Mouse (Mus musculus): Measurements from ENCODE around the gene Gan. TPM values are rescaled to one million over a fixed set of nuclear protein-coding genes. Genes with fewer than 3 reads are reported as not detected.

The Gan gene
- polyA plus RNA-seq, 1 experiment from 2014 or later = 1.3 TPM

DNA sequence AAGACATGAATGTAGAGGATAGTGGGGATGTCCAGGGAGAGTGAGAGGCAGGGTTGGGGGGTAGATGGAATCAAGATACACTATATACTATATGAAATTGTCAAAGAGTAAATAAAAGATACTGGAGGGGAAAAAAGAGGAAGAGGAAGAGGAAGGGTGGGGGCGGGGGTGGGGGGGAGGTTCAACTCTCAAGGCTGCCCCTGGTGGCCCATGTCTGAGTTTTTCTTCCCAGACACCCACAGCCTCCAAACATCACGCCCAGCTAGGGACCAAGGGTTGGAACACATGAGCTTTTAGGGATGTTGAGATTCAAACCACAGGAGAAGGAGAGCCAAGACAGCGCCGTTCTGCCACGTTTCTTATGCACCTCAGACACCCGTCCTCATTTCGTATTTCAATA is 75.3 kb downstream of the Gan start:
- no peaks in the 10 kb centered on the region for H3K27me3 ChIP-seq
- H3K4me2 ChIP-seq = no peak overlapping the region
- H3K4me3 ChIP-seq (replicated peaks) = no peak overlapping the region
- no peak overlapping the region for H3K9ac ChIP-seq
- no peaks in the 10 kb centered on the region for H3K9me3 ChIP-seq (replicated peaks)
- H3K36me3 ChIP-seq = no peaks in the 10 kb centered on the region
- WGBS (ENCODE audit: insufficient replicate concordance) = 65% methylated on average over 7 of the region's 7 CpGs
- no peak overlapping the region for H3K27ac ChIP-seq
- DNase-seq (no peak), ATAC-seq (ENCODE audit: low read depth) (no peak)
- H3K4me1 ChIP-seq (replicated peaks) = no peaks in the 10 kb centered on the region

DNA sequence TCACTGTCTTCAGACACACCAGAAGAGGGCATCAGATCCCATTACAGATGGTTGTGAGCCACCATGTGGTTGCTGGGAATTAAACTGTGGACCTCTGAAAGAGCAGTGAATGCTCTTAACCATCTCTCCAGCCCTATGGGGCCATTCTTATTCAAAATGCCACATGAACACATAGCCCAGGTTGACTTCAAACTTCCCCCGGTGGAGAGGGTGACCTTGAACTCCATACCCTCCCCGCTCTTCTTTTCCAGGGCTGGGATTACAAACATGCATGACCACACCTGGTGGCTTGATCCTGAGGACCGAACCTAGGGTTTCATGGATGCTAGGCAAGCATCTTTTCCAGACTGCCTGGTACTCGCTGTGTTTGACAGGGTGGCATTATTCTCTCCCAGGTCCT is 78.6 kb downstream of the Gan start:
- Histone ChIP-seq H3K9me3 (replicated peaks) (no peaks in the 10 kb centered on the region), H3K36me3 (no peaks in the 10 kb centered on the region), H3K27me3 (no peaks in the 10 kb centered on the region), H3K27ac (no peak overlapping the region), H3K4me2 (no peak overlapping the region), H3K4me3 (replicated peaks) (no peak overlapping the region), H3K4me1 (replicated peaks) (no peaks in the 10 kb centered on the region), H3K9ac (no peak overlapping the region)
- WGBS (ENCODE audit: insufficient replicate concordance) = 73% methylated on average over 4 of the region's 4 CpGs
- DNase-seq (no peak), ATAC-seq (ENCODE audit: low read depth) (no peak)

DNA sequence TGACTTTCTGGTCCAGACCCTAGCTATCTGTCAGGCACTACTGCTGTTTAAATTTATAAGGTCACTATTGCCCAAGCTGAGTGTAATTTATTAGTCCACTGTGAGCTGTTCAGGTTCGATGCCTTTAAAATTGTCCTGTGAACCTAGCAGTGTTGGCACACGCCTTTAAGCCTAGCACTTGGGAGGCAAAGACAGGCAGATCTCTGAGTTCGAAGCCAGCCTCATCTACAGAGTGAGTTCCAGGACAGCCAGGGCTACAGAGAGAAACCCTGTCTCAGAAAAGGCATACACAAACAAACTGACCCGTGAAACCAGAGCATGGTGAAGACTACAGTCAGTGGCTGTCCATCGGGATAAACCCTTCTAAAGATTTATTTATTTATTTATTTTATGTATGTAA is 82.4 kb downstream of the Gan start:
- no peak overlapping the region for H3K9ac ChIP-seq
- H3K36me3 ChIP-seq = no peaks in the 10 kb centered on the region
- ATAC-seq (ENCODE audit: low read depth) (no peak), DNase-seq (no peak)
- no peaks in the 10 kb centered on the region for H3K27me3 ChIP-seq
- H3K27ac ChIP-seq = no peak overlapping the region
- no peaks in the 10 kb centered on the region for H3K9me3 ChIP-seq (replicated peaks)
- H3K4me3 ChIP-seq (replicated peaks) = no peak overlapping the region
- 64% methylated on average over 5 of the region's 5 CpGs for WGBS (ENCODE audit: insufficient replicate concordance)
- no peak overlapping the region for H3K4me2 ChIP-seq
- no peaks in the 10 kb centered on the region for H3K4me1 ChIP-seq (replicated peaks)

DNA sequence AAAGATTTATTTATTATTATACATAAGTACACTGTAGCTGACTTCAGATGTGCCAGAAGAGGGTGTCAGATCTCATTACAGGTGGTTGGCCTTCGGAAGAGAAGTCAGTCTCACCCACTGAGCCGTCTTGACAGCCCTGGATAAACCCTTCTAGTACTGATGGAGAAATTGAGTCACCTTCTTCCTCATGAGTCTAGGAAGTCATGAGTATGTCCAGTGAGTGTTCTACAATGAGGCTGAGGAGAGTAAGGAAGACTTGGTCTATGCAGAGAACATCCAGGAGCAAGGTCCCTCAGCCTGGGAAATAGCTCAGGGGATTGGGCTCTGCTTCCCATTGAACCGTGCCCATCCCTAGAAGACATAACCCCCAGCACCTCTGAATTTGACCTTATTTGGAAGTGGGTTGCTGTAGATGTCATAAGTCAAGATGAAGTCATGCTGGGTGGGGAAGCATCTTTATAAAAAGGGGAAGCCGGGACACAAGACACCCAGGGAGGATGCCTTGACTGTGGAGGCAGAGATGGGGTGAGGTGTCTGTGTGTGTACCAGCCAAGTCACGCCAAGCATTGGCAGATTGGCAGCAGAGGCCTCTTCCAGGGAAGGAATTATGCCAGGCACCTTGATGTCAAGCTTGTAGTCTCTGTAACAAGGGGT is 83.0 kb downstream of the Gan start:
- no peak overlapping the region for H3K9ac ChIP-seq
- H3K4me2 ChIP-seq = no peak overlapping the region
- WGBS (ENCODE audit: insufficient replicate concordance) = 50% methylated on average over 5 of the region's 5 CpGs
- no peaks in the 10 kb centered on the region for H3K9me3 ChIP-seq (replicated peaks)
- no peak overlapping the region for H3K4me3 ChIP-seq (replicated peaks)
- no peak for DNase-seq
- ATAC-seq (ENCODE audit: low read depth) = no peak
- H3K27me3 ChIP-seq = no peaks in the 10 kb centered on the region
- H3K36me3 ChIP-seq = no peaks in the 10 kb centered on the region
- H3K4me1 ChIP-seq (replicated peaks) = no peaks in the 10 kb centered on the region
- no peak overlapping the region for H3K27ac ChIP-seq

DNA sequence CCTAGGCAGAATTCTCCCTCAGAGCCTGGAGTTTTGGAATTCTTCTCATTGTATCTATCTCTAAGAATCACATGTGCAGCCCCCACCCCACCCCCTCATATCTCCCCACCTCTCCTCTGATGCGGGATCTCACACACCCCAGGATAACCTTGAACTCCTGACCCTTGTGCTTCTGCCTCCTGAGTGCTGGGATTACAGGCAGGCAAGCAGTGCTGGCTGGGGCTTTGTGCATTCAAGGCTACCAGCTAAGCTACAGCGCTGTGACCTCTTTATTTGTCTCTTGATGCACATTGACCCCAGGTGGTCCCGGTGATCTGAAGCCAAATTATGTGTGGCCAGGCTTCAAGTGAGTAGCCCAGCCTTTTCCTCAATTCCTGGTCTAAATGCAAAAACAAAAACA is 83.9 kb downstream of the Gan start:
- Histone ChIP-seq H3K36me3 (no peaks in the 10 kb centered on the region), H3K4me3 (replicated peaks) (no peak overlapping the region), H3K27ac (no peak overlapping the region), H3K9ac (no peak overlapping the region), H3K4me2 (no peak overlapping the region), H3K4me1 (replicated peaks) (no peaks in the 10 kb centered on the region), H3K27me3 (no peaks in the 10 kb centered on the region), H3K9me3 (replicated peaks) (no peaks in the 10 kb centered on the region)
- DNase-seq (no peak), ATAC-seq (ENCODE audit: low read depth) (no peak)
- 46% methylated on average over 3 of the region's 3 CpGs for WGBS (ENCODE audit: insufficient replicate concordance)

DNA sequence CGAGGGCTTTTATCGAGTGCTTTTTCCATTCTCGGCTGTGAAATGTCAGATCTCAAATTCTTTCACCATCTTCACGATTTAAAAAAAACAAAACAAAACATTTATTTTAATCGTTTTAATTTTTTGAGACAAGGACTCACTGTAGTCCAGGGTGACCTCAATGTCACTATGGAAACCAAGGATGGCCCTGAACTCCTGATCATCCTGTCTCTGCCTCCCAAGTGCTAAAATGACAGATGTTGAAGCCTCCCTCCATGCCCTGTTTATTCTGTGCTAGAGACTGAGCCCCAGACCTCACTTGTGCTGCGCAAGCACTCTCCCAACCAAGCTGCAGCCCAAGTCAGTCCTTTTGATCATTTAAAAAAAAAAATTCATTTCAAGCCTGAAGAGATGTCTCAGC is 84.4 kb downstream of the Gan start:
- Histone ChIP-seq H3K4me1 (replicated peaks) (no peaks in the 10 kb centered on the region), H3K36me3 (no peaks in the 10 kb centered on the region), H3K9ac (no peak overlapping the region), H3K4me3 (replicated peaks) (no peak overlapping the region), H3K27ac (no peak overlapping the region), H3K9me3 (replicated peaks) (no peaks in the 10 kb centered on the region), H3K27me3 (no peaks in the 10 kb centered on the region), H3K4me2 (no peak overlapping the region)
- DNase-seq = no peak
- no peak for ATAC-seq (ENCODE audit: low read depth)
- 72% methylated on average over 6 of the region's 6 CpGs for WGBS (ENCODE audit: insufficient replicate concordance)

DNA sequence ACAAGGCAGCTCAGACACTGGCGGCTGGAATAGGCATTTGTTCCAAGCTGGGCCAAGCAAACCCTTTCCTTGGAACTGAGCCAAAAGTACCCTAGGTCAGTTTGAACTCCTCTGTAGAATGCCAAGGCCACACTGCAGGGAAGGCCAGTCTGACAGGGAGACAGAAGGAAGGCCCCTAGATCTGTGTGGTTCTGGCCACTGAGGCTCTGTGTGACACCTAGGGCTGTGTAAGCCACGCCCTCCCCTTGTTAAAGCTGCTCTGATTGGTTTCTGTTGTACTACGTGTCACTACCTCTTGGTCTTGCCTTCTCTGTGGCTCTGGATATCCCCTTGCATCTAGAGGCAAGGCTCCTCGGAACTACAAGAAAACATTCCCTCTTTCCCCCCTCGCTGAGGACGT is 86.7 kb downstream of the Gan start:
- Histone ChIP-seq H3K27me3 (no peaks in the 10 kb centered on the region), H3K9ac (no peak overlapping the region), H3K4me2 (no peak overlapping the region), H3K4me3 (replicated peaks) (no peak overlapping the region), H3K9me3 (replicated peaks) (no peaks in the 10 kb centered on the region), H3K27ac (no peak overlapping the region), H3K36me3 (no peaks in the 10 kb centered on the region), H3K4me1 (replicated peaks) (peaks cover 9% of the 10 kb centered on the region)
- ATAC-seq (ENCODE audit: low read depth) = peak; percentile 57; the same call in 1 of the 2 replicates
- 46% methylated on average over 6 of the region's 6 CpGs for WGBS (ENCODE audit: insufficient replicate concordance)
- DNase-seq = no peak

DNA sequence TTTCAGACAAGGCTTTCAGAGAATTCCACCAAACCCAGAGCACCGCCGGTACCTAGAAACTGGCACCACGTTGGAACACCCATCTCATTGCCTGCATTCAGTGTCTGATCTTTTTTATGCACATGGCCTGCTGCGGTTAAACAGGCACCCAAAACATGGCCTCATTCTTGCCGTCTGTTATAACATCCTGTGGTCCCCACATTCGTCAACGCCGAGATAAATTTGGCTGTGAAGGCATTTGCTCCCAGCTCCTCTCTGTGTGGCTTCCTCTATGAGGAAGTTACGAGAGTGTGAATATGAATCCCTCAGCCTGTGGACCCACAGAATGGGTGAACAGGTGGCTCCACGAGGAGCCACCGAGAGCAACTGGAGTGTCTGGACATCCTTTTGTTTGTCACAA is 90.4 kb downstream of the Gan start:
- Histone ChIP-seq H3K27me3 (no peaks in the 10 kb centered on the region), H3K4me2 (no peak overlapping the region), H3K4me3 (replicated peaks) (no peak overlapping the region), H3K27ac (no peak overlapping the region), H3K9me3 (replicated peaks) (peaks cover 4% of the 10 kb centered on the region; the same call in 1 of the 2 replicates), H3K9ac (no peak overlapping the region), H3K36me3 (no peaks in the 10 kb centered on the region), H3K4me1 (replicated peaks) (peaks cover 14% of the 10 kb centered on the region)
- WGBS (ENCODE audit: insufficient replicate concordance) = 27% methylated on average over 11 of the region's 11 CpGs
- DNase-seq = no peak
- no peak for ATAC-seq (ENCODE audit: low read depth)

DNA sequence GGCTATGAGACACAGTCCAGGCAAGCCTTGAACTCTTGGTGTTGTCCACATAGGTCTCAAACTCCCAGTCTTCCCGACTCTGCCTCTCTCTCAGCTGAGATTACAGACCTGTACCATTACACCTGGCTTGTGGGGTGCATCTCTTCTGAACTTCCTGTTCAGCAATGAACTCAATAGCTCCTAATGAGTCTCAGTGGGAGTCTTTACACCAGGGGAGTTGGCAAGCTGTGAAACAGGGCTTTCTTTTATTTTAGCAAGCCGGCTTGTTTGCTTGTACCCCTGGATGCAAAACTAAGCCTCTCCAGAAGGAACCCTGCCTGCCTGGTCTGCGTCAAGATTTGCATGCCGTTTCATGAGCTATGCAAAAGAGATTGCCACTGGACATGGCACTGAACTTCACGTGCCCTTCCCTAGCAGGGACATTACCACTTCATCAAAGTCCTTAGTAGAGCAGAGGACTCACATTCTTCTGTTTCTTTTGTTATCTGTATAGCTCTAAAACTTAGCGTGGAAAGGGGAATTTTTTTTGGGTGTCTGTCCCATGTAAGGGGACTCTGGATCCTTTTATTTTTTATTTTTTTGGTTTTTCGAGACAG is 93.2 kb downstream of the Gan start:
- ATAC-seq (ENCODE audit: low read depth) (no peak), DNase-seq (no peak)
- 54% methylated on average over 7 of the region's 7 CpGs for WGBS (ENCODE audit: insufficient replicate concordance)
- H3K4me3 ChIP-seq (replicated peaks) = no peak overlapping the region
- no peaks in the 10 kb centered on the region for H3K36me3 ChIP-seq
- no peak overlapping the region for H3K4me2 ChIP-seq
- H3K27ac ChIP-seq = no peak overlapping the region
- H3K4me1 ChIP-seq (replicated peaks) = peaks cover 29% of the 10 kb centered on the region
- H3K27me3 ChIP-seq = no peaks in the 10 kb centered on the region
- no peak overlapping the region for H3K9ac ChIP-seq
- peaks cover 4% of the 10 kb centered on the region; the same call in 1 of the 2 replicates for H3K9me3 ChIP-seq (replicated peaks)

DNA sequence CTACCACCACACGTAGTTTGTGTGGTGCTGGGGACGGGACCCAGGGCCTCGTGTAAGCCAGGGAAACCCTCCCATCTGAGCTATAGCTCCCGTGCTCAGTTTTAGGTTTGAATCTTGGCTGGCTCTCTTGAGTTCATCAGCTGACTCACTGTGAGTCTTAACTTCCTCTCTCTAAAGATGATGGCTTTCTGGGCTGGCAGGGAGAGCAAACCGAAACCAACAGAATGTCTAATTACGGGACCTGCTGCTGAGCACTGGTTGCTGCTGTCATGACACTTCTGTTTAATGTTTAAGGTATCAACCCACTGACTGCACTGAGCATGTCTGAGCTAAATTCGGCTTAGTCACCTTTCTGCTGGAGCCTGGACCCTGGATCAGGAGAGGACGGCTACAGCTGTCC is 94.7 kb downstream of the Gan start:
- peaks cover 30% of the 10 kb centered on the region for H3K4me1 ChIP-seq (replicated peaks)
- no peak overlapping the region for H3K4me3 ChIP-seq (replicated peaks)
- no peak overlapping the region for H3K4me2 ChIP-seq
- peaks cover 4% of the 10 kb centered on the region; the same call in 1 of the 2 replicates for H3K9me3 ChIP-seq (replicated peaks)
- H3K36me3 ChIP-seq = no peaks in the 10 kb centered on the region
- no peak for ATAC-seq (ENCODE audit: low read depth)
- H3K27ac ChIP-seq = no peak overlapping the region
- H3K9ac ChIP-seq = no peak overlapping the region
- no peaks in the 10 kb centered on the region for H3K27me3 ChIP-seq
- no peak for DNase-seq
- WGBS (ENCODE audit: insufficient replicate concordance) = 84% methylated on average over 8 of the region's 8 CpGs

DNA sequence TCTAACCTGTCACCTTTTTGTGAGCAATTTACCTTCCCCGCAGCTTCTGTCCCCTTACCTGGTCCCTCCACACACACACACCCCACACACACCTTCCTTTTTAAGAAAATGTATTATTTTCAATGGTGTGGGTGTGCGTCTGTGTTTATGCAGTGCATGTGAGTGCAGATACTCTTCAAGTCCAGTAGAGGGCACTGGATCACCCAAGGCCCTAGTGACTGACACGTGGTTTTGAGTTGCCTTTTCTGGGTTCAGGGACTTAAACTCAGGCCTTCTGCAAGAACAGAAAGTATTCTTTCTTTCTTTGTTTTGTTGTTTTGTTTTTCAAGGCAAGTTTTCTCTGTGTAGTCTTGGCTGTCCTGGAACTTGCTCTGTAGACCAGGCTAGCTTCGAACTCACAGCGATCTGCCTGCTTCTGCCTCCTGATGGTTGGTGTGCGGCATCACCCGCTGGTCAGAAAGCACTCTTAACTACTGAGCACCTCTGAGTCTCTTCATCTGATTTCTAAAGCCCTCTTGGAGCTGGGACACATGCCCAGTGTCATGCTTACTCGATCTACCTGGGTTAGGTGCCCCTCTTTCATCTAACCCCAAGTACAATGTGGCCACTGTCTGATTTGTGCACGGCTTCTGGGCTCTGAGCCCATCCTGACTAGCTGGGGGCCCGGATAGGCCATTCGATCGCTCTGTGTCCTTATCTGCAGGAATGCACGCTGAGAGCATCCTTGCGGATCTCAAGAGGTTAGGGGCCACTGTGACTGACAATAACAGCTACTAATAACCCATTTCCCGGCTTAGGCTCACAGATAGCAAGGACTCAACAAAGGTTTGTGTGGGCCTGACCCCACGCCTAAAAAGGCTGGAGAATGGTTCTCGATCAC is 95.7 kb downstream of the Gan start:
- Histone ChIP-seq H3K4me1 (replicated peaks) (peaks cover 30% of the 10 kb centered on the region), H3K36me3 (no peaks in the 10 kb centered on the region), H3K9me3 (replicated peaks) (peaks cover 4% of the 10 kb centered on the region; the same call in 1 of the 2 replicates), H3K9ac (no peak overlapping the region), H3K27me3 (no peaks in the 10 kb centered on the region), H3K4me3 (replicated peaks) (no peak overlapping the region), H3K27ac (no peak overlapping the region), H3K4me2 (no peak overlapping the region)
- no peak for DNase-seq
- 75% methylated on average over 17 of the region's 17 CpGs for WGBS (ENCODE audit: insufficient replicate concordance)
- ATAC-seq (ENCODE audit: low read depth) = no peak

Measured in liver, embryonic 13.5 days (tissue).